Mouse (Mus musculus): ENCODE measurements around the gene Gm5089.

GRCm38 (mm10) chr14:122386281-122387130, 64.4 kb downstream of the Gm5089 start:
- no peak for TF ChIP-seq EP300 (IDR thresholded peaks at IDR 0.05)
- no peak for TF ChIP-seq CTCF (IDR thresholded peaks at IDR 0.05)

Measured in lung, postnatal 0 days (tissue).